Mouse (Mus musculus): Measurements from ENCODE around the gene Exd2.
"Not testable (repeated sequence)": the region's sequence is repeated elsewhere in the genome, so short reads cannot be mapped to it uniquely, and the experiment has no call there.

Gene Exd2

GRCm38 (mm10) chr12:80462942-80463651, at the start of gene Exd2:
Gene Exd2, plus strand, starts transcription at chr12:80463095.
- peak; percentile 84 to 86 for DNase-seq (ENCODE audit: low spot score in 2 of 2)

- DNase-seq (ENCODE audit: low spot score in 2 of 2) = no peak
Observed at GRCm38 (mm10) chr12:80415100-80415499, 47.8 kb upstream of the Exd2 start.

- no peak for DNase-seq (ENCODE audit: low spot score in 2 of 2)
Observed at GRCm38 (mm10) chr12:80427683-80428082, 35.2 kb upstream of the Exd2 start.

- DNase-seq (ENCODE audit: low spot score in 2 of 2) = no peak
Observed at GRCm38 (mm10) chr12:80433266-80433665, 29.6 kb upstream of the Exd2 start.

- DNase-seq (ENCODE audit: low spot score in 2 of 2) = no peak
Observed at GRCm38 (mm10) chr12:80434601-80434960, 28.3 kb upstream of the Exd2 start.

GRCm38 (mm10) chr12:80434961-80435691, 27.8 kb upstream of the Exd2 start:
- peak; percentile 65 to 68 for DNase-seq (ENCODE audit: low spot score in 2 of 2)

- DNase-seq (ENCODE audit: low spot score in 2 of 2) = peak in 1 of 2 experiments; percentile 18
Observed at GRCm38 (mm10) chr12:80435887-80436286, 27.0 kb upstream of the Exd2 start.

- DNase-seq (ENCODE audit: low spot score in 2 of 2) = peak; percentile 71 to 78
Observed at GRCm38 (mm10) chr12:80436336-80436976, 26.4 kb upstream of the Exd2 start, which contains the start of gene Dcaf5. Gene Dcaf5, minus strand, starts transcription at chr12:80436601.

- DNase-seq (ENCODE audit: low spot score in 2 of 2) = no peak
Observed at GRCm38 (mm10) chr12:80437051-80437675, 25.7 kb upstream of the Exd2 start.

- no peak for DNase-seq (ENCODE audit: low spot score in 2 of 2)
Observed at GRCm38 (mm10) chr12:80440957-80441356, 21.9 kb upstream of the Exd2 start.

- DNase-seq (ENCODE audit: low spot score in 2 of 2) = no peak
Observed at GRCm38 (mm10) chr12:80444525-80445109, 18.3 kb upstream of the Exd2 start.

GRCm38 (mm10) chr12:80453506-80453905, 9.4 kb upstream of the Exd2 start:
- no peak for DNase-seq (ENCODE audit: low spot score in 2 of 2)

- DNase-seq (ENCODE audit: low spot score in 2 of 2) = no peak
Observed at GRCm38 (mm10) chr12:80458033-80458432, 4.9 kb upstream of the Exd2 start.

GRCm38 (mm10) chr12:80462292-80462896, 501 bp upstream of the Exd2 start:
- not testable (repeated sequence) for DNase-seq (ENCODE audit: low spot score in 2 of 2)

GRCm38 (mm10) chr12:80463666-80464269, 873 bp downstream of the Exd2 start:
- no peak for DNase-seq (ENCODE audit: low spot score in 2 of 2)

- DNase-seq (ENCODE audit: low spot score in 2 of 2) = no peak
Observed at GRCm38 (mm10) chr12:80470206-80470605, 7.3 kb downstream of the Exd2 start.

- no peak for DNase-seq (ENCODE audit: low spot score in 2 of 2)
Observed at GRCm38 (mm10) chr12:80471926-80472325, 9.0 kb downstream of the Exd2 start.

- DNase-seq (ENCODE audit: low spot score in 2 of 2) = no peak
Observed at GRCm38 (mm10) chr12:80473731-80474130, 10.8 kb downstream of the Exd2 start.

GRCm38 (mm10) chr12:80479986-80480385, 17.1 kb downstream of the Exd2 start:
- no peak for DNase-seq (ENCODE audit: low spot score in 2 of 2)

GRCm38 (mm10) chr12:80483397-80483796, 20.5 kb downstream of the Exd2 start:
- DNase-seq (ENCODE audit: low spot score in 2 of 2) = no peak

- DNase-seq (ENCODE audit: low spot score in 2 of 2) = no peak
Observed at GRCm38 (mm10) chr12:80493311-80493710, 30.4 kb downstream of the Exd2 start.

Data from thymus, postnatal 10 days (tissue).